Mouse (Mus musculus): ENCODE data around the gene Myo18a.

Gene Myo18a

GRCm38 (mm10) chr11:77832541-77832940 lies 69.5 kb downstream of the Myo18a start:
- intact Hi-C loops (cut with DNase I), result no loop called here

- intact Hi-C loops (cut with DNase I), result loop anchor here (5.0 kb wide), 1 partner anchor 42 kb away; no protein-coding TSS in a partner anchor
These were observed 72.1 kb downstream of the Myo18a start for GRCm38 (mm10) chr11:77835109-77835508.

DNA sequence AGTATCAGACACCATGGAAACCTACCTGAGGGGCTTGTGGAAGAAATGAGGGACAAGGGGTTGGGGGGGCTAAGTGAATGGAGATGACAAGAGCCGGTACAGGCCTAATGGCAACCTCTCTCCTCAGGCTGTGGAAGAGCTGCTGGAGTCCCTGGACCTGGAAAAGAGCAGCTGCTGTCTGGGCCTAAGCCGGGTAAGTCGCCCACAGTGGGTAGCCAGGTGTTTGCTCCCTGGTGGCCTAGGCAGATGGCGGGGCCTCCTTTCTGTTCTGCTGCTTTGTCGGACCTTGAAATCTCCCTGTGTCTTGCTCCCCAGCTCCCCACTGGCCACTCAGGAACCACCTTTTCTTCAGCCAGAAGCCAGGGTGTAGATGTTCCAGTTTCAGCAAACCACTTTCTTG lies 73.2 kb downstream of the Myo18a start:
- intact Hi-C loops (cut with DNase I), result loop anchor here (5.0 kb wide), 1 partner anchor 41 kb away; no protein-coding TSS in a partner anchor

GRCm38 (mm10) chr11:77836751-77837150 lies 73.7 kb downstream of the Myo18a start:
- intact Hi-C loops (cut with DNase I), result loop anchor here (5.0 kb wide), 1 partner anchor 41 kb away; no protein-coding TSS in a partner anchor

DNA sequence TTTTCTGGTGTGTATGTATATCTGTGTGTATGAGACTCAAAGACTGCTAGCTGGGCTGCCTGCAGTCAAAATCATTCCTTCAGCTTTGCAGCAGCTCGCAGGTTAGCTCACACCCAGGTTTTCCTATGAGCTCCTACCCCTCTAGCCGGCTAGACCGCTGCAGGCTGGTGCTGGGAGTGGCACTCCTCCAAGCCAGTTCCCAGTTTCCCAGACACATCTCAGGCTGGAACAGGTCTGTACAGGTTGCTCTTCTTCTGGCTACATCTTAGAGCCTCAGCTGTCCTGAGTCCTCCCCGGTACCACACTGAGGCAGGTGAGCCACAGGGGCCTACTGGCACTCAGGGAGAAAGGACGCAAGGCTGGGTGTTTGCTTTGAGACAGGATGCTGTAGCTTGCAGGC lies 74.8 kb downstream of the Myo18a start:
- intact Hi-C loops (cut with DNase I), result loop anchor here (5.0 kb wide), 1 partner anchor 39 kb away; no protein-coding TSS in a partner anchor

DNA sequence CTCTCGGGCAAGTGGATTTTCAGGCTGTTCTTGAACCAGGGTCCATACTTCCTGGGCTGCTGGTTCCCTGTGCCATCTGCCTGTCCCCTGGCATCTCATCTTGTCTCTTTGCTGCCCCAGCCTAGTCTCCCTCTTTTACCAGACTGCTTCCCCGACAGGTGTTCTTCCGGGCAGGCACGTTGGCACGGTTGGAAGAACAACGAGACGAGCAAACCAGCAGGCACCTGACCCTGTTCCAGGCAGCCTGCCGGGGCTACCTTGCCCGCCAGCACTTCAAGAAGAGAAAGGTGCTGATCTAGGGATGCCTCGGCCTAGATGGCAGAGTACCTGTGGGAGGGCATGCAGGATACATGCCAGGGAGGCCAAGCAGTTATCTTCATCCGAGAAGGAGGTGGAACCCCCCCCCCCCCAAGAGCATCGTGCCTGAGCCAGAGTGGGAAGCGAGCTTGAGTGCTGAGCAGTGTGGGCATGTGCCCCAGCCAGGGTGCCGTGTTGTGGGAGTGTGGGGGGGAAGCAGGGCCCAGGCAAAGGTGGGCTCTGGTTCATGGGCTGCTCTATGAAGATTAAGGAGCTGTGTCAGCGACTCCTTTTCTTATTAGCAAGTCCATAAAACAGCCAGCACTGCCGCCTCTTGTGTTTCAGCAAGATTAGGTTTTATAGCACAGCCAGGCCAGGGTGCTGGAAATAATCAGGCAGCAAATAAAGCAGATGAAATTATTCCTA lies 77.6 kb downstream of the Myo18a start:
- intact Hi-C loops (cut with DNase I), result no loop called here

DNA sequence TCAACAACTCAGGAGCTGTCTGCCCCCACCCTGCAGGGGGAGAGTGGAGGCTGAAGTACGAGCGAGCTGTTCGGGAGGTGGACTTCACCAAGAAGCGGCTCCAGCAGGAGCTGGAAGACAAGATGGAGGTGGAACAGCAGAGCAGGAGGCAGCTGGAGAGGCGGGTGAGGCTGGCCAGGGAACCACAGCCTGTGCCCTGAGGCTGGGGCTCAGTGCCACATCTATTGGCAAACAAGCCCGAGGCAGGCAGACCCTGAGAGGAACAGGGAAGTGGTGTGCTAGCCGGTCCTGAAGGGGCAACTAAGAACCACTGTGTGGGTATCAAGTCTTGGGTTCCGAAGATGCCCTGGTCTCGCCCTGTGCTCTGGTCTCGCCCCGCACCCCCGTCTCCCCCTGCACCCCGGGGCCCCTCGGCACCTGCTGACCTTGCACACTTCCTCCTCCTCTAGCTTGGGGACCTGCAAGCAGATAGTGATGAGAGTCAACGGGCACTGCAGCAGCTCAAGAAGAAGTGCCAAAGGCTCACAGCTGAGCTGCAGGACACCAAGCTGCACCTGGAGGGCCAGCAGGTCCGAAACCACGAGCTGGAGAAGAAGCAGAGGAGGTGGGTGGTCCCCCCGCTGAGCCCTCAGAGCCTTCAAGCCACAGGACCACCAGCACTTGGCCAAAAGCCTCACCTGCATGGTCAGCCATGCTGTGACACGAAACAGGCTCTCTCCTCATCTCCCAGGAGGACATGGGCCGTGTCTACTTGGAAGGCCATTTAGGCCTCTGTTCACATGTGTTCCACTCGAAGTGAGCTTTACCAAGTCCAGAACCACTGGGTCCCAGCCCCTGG lies 80.2 kb downstream of the Myo18a start:
- intact Hi-C loops (cut with DNase I), result no loop called here

DNA sequence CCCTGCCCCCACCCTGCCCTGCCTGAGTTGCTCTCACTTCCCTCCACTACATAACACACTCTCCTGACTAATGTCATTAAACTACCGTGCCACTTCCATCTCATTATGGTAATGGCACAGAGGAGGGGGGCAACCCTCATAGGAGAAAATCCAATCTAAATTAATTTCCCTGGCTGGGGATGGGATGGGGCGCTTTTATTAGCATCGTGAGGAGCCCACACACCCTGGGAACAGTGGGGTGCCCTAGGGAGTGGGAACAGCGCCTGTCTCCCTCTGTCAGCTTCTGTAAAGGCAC lies 80.8 kb downstream of the Myo18a start:
- intact Hi-C loops (cut with DNase I), result no loop called here

DNA sequence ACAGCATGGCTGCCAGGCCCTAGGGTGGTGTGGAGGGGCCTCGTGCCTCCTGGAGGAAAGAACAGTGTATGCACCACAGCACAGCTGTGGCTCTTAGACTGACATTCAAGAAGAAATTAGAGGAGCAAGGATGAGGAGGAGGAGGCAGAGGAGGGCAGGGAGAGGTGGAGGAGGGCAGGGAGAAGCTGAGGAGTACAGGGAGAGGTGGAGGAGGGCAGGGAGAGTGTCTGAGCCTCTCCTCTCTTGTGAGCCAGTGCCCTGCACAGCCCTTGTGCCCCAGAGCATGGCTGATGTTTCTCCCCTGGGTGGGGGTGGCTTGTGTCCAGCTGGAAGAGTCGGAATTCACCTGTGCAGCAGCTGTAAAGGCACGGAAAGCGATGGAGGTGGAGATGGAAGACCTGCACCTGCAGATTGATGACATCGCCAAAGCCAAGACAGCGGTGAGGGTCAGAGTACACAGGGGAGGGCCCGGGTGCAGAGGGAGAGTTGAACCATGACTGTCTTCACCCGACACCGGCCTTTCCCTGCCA lies 84.6 kb downstream of the Myo18a start:
- intact Hi-C loops (cut with DNase I), result no loop called here

- intact Hi-C loops (cut with DNase I), result no loop called here
These were observed 85.1 kb downstream of the Myo18a start for GRCm38 (mm10) chr11:77848131-77848530.

- intact Hi-C loops (cut with DNase I), result no loop called here
These were observed 86.1 kb downstream of the Myo18a start for GRCm38 (mm10) chr11:77849151-77849550.

DNA sequence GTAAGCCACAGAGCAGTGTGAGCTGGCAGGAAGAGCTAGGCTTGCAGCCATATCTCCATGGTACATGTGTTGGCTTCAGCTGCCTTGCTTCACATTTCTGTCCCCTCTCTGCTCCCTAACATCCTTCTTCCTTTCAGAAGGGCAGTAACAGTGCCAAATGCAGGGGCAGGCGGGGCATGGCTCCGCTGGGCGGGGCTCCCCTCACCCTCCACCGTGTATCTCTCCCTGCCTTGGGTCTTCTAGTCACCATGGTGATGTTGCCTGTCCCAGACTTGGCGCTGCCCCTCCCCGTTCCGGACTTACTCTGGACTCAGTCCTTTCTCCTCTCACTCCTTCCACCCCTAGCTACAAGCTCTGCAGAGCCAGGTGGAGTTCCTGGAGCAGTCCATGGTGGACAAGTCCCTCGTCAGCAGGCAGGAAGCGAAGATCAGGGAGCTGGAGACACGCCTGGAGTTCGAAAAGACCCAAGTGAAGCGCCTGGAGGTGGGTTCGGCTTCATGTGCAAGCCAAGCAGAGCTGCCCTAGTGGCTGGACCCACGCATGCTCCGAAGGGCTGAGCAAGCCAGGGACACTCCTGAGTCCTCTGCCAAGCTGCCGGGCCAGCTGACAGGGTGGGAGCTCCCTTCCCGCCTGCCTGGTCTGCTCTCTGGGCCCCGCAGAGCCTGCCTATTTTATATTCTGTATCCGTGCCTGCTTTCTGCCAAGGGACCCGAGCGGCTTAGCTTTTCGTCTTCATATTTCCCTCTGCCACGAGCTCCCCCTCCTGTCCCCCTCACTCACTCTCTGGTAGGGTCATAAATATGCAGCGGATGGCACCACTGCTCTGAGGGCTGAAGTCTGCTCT lies 87.6 kb downstream of the Myo18a start:
- intact Hi-C loops (cut with DNase I), result no loop called here

DNA sequence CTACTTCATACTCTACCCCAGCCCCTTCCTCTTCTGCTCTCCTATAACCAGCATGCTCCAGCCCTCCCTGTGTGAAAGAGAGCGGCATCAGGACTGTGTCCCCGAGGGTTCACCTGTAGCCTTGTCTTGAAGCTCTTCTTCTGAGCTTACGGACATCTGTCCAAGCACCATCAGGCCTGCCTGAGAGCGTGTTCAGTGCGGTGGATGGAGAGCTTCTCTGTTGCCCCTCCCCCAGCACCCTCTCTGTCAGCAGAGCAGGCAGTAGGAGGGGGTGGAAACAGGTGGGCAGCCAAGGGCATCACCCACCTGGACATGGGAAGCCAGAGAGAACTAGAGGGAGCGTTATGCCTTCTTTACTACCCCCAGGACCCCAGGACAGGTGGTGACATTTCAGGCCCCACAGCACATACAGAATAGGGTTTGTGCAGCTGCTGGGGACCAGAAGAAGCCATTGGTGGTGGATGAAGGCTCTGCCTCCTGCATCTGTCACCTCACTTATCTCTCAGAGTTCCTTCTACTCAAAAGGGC lies 88.5 kb downstream of the Myo18a start:
- intact Hi-C loops (cut with DNase I), result no loop called here

GRCm38 (mm10) chr11:77852195-77852594 lies 89.1 kb downstream of the Myo18a start:
- intact Hi-C loops (cut with DNase I), result no loop called here

DNA sequence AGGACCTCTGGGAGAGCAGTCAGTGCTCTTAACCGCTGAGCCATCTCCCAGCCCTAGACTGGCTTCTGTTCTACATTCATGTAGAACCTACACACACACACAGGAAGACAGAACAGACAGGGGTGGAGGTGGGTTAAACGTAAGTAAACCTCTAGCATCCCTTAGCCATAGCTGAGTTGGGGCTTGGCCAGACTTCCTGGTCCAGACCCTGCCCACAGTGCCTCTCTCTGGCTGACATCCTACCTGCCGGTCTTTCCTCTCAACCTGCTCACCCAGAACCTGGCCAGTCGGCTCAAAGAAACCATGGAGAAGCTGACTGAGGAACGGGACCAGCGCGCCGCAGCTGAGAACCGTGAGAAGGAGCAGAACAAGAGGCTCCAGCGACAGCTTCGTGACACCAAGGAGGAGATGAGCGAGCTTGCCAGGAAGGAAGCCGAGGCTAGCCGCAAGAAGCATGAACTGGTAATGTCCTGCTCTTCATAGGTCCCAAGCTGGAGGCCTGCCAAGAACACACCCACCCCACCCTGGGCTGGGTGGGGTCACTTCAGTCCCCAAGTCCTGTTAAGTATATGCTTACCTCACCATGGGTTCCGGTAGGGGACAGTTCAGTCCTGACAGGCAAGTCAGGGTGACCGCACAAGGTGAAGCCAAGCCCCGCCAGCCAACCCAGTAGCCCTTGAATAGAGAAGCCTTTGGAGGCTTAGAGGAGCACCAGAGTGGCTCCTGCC lies 90.1 kb downstream of the Myo18a start:
- intact Hi-C loops (cut with DNase I), result no loop called here

- intact Hi-C loops (cut with DNase I), result no loop called here
These were observed 91.6 kb downstream of the Myo18a start for GRCm38 (mm10) chr11:77854641-77855040.

DNA sequence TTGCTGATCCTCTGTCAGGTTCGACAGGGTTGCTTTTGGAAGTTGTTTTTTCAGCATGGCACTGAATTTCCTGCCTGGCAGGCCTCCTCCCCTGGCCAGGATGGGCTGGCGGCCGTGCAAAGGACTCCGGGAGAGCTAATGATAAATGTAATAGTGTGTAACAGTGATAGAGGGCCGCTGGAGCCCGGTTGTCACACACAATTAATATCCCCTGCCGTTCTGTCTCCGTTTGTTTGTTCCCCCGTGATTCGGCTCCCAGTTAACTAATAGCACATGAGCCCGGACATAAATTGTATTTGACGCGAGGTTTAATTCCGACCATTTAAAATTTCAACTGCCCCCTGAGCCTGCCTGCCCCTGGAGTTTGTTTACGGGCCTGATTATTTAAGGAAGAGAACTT lies 92.3 kb downstream of the Myo18a start:
- intact Hi-C loops (cut with DNase I), result no loop called here

DNA sequence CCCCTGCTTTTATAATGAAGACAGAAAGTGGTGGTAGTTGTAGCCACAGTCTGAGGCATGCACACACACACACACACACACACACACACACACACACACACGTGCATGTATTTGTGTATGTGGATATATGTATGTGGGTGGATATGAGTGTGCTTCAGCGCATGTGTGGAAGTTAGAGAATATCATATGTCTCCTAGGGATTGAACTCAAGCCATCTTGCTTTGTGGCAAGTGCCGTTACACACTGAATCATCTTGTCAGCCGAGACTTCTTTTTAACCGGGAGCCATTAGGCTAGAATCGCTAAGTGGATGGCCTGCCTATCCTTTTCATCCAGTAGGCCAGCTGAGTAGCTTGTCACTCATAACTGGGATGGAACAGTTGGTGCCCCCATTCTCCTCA lies 94.0 kb downstream of the Myo18a start:
- intact Hi-C loops (cut with DNase I), result no loop called here

DNA sequence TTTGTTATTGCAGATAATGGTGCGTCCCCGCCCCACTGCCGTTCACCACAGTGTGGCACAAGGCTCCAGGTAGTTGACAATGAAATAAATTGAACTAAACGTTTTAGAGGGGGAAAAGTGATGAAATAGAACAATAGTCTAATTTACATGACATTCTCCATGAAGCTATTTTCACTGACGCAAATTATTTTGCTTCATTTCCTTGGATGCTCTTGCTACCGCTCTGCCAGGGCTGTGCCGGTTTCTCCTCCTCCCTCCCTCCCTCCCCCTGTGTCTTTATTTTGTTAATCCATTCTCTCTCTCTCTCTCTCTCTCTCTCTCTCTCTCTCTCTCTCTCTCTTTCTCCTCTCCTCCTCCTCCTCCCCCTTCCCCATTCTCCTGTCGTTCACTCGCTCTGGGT lies 95.5 kb downstream of the Myo18a start:
- intact Hi-C loops (cut with DNase I), result no loop called here

GRCm38 (mm10) chr11:77860947-77861346 lies 97.9 kb downstream of the Myo18a start:
- intact Hi-C loops (cut with DNase I), result no loop called here

DNA sequence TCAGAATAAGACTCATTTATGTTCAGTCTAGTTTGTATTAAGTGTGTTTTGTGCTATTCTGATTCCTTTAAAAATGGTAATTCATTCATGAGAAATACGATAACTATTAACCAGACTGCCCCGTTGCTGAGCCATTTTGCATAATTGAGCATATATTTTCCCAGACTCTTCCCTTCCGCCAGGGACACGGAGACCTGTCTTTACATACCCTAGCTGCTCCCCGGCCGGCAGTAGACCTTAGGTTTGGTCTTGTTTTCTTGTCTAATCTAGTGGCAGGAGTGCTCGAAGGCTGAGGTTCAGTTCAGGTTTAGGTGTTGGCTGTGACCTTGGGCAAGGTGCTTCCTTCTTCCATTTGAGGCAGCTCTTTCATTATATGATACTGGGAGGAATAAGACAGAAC lies 99.8 kb downstream of the Myo18a start:
- intact Hi-C loops (cut with DNase I), result no loop called here
